Mouse (Mus musculus) gastrocnemius, adult 18-20 months (tissue): ENCODE data around the gene Gypa. TPM values are rescaled to one million over a fixed set of nuclear protein-coding genes. Genes with fewer than 3 reads are reported as not detected.
A peak's percentile ranks its signal among the peaks of the same experiment; 100 is the strongest.

ENCODE experiments used
- DNase-seq: peaks from one replicate; pipeline ENCODE4 v3.0.0; 2021; ENCODE audit warnings: low spot score
- long read RNA-seq, 2 experiments: library from polyadenylated mRNA; stranded (forward); transcript quantifications; one replicate each; pipeline ENCODE4 v2.0.0; 2021
- total RNA-seq, 2 experiments: library from RNA; stranded (reverse); gene quantifications; 2 replicates each; pipeline ENCODE4 v1.2.3; 2021

The Gypa gene
- not detected for total RNA-seq
- long read RNA-seq, experiment 1, result 0 reads
- long read RNA-seq, experiment 2, result 0 reads

DNA sequence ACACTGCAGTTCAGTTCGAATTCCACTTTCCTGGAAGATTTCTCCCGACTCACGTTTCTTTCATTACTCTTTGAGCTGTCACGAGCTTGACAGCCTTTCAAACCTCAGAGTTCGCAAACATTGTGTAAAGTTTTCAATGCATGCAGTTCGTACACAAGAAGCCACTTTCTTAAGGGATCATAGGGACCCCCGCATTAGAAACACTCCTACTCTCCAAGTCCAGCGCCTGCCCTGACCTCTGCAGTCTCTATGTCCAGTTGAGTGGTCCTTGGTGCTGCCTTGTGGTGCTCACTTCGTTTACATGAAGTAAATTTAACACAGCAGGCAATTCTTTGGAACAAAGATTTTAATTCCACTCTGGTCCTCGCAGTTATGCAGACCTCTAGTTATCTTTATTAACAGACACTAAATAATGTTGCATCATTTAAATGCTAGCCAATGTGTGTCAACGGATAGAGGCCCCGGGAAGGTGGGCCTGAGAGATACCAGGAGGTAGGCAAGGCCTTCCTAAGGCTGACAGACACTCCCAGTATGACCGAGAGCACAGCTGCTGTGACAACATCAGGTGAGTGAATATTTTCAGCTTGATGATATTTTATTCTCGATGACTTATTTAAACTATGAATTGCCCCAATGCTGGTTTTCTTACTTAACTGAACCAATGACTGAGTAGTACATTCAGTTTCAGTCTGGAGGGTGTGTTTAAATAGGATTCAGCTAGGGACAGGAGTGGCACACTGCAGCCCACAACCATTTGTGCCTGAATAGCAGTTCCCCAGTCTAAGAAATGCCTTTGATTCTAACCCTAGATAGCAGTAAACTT, at the start of gene Gypa:
TSS of gene Gypa (plus strand) at position 259 of the 823 bp plus-strand sequence.
- DNase-seq, result no peak

DNA sequence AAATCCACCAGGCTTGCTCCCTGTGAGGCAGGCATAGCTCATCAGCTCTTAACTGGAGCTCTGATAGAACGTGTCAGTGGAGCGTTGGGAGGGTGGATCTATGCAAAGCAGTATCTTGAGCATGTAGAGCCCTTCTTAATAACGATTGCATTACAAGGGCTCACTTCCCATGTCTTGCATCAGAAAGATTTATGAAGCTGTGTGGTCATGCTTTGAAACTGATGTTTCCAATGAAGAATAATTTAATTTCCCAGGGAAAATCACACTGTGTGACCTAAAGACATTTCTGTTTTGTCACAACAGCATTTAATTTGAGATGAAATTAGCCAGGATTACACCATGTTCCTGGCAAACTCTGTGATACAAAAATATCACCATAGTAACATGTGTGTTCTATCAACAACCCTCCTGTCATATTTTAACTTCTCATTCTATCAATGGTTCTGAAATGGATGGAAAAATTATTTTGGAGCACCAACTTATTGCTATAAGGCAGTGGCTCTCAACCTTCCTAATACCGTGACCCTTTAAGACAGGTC, 49.0 kb upstream of the Gypa start:
- no peak for DNase-seq

DNA sequence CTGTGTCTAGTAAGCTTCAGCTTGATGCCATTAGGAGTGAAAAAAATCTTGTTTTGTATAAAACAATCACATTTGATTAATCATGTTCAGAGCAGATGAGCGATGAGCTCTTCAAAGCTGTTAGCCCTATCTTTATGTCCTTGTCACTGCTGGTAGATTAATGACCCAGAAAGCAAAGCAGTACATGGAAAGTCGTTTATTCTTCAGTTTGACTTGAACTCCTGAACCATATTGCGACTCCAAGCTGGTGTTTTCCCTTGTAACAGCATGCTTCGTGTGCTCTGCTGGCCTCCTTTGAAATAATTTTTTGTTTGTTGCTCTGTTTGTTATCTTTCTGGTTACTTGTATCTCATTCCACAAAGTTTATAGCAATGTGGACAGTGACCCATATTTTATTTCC, 46.4 kb upstream of the Gypa start:
- no peak for DNase-seq

DNA sequence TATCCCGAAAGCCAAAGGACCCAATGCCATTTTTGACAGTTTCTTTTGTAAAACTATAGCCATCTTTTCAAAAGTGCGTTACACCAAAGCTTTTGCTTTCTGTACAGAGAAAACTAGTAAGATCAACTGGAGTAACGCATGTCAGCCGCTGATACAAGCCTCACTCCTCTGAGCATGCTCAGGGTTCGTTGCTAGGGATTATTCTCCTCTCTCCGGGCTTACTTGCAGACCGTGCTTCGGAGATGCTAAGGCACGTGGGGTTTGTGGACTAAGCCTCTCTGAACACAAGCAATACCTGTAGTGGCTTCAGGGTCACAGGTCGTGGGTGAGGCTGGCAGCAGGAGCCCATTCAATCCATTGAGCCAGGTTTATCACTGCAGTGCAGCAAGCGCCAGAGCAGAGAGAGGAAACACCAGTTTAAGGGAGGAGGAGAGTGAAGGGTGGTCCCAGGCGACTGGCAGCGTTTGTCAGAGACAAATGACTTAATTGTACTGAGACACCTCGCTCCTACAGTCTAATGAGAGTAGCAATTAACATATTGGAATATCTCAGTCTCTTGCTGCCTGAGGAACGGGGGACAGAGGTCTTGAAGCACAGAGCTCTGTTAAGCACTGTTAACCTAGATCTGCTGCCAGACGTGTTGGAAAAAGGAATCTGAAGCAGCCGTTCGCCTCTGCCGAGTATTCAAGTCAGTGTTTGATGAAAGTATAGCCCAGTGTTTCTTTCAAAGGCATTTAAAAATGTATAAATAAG, 41.5 kb upstream of the Gypa start:
- DNase-seq, result no peak

DNA sequence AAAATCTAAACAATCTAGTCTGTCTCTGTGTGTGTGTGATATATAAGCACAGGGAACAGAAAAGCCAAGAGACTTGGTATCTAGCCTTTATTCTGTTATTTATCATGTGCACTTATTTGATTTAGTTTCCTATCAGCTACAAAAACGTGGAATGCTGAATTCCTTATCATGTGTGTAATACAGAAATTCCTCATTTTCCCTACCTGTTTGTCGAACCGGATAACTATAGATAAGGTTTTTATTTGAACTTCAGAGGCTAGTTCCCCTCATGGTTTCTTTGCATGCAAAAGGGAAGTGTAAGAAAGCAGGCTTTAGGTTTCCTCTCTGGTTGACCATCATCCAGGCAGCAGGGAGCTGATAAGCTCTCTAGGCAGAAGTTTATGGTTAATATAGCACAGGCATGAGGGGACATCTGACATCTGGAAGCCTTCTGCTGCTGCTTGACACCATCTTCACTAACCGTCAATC, 30.1 kb upstream of the Gypa start:
- DNase-seq, result no peak

DNA sequence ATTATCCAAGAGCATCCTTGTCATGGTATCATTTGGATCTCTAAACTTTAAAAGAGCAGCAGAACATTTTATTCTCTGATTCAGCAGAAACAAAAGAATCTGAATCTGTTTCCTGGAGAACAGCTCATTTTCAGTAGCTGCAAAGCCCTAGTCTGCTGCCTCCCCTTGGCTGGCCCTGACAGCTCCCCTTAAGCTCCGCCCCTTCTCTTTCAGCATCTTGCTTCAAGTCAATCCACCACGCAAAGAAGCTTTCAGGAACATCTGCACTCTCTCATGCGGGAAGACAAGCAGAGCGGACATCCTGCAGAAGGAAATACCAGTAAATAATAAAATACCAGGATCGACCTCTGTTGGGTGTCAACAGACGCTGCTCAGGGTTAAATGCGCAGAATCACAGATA, 18.6 kb upstream of the Gypa start:
- DNase-seq, result no peak

DNA sequence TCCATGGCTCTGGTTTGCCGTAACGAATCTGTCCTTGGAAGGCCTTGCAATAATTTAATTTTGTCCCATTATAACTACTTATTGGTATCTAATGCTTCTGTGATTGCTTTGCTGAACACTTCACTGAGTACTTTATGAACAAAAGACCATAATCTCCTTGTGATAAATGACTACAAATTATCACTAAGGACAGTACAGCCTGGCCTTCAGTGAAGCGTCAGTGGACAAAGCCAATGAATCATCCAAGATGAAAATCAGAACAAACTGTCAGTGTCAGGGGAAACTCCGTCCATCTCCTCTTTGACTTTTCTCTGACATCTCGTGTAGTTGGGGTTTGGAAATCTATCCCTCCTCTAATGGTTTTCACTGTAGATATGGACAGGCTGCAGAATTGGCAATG, 15.4 kb upstream of the Gypa start:
- no peak for DNase-seq

DNA sequence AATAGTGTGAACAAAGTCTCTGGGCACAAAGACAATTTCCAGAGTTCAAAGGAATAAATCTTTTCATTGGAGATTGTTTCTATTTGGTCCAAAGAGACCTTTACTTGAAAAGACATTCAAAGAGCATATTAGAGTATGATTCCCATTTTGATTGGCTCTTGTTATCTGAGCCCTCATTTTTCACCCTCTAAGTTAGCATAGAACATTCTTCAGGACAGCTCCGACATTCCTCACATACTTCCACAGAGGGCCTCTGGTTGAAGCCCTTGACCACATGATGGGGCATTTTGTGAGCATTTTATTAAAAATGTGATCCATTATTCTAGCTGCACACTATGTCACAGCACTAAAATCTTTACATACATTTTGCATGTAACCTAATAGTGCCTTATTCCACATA, 14.5 kb upstream of the Gypa start:
- DNase-seq, result no peak

DNA sequence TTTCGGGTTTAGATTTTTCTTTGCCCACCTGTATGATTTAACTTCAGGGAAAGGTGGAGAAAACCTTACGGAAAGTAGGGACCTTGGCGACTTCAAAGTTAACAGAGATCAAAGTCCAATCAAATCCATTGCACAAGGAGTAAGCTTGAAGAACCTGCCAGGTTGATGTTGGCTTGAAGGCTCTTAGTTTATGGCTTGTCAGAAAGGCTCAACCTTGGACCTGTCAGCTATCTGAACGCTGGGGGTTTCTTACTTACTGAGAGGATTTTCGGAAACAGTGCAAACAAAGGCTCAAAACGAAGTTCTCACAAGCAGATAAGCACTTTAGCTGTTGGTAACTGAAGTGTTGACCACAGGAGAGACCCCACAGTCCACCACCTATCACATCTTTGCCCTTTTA, 11.4 kb upstream of the Gypa start:
- no peak for DNase-seq

DNA sequence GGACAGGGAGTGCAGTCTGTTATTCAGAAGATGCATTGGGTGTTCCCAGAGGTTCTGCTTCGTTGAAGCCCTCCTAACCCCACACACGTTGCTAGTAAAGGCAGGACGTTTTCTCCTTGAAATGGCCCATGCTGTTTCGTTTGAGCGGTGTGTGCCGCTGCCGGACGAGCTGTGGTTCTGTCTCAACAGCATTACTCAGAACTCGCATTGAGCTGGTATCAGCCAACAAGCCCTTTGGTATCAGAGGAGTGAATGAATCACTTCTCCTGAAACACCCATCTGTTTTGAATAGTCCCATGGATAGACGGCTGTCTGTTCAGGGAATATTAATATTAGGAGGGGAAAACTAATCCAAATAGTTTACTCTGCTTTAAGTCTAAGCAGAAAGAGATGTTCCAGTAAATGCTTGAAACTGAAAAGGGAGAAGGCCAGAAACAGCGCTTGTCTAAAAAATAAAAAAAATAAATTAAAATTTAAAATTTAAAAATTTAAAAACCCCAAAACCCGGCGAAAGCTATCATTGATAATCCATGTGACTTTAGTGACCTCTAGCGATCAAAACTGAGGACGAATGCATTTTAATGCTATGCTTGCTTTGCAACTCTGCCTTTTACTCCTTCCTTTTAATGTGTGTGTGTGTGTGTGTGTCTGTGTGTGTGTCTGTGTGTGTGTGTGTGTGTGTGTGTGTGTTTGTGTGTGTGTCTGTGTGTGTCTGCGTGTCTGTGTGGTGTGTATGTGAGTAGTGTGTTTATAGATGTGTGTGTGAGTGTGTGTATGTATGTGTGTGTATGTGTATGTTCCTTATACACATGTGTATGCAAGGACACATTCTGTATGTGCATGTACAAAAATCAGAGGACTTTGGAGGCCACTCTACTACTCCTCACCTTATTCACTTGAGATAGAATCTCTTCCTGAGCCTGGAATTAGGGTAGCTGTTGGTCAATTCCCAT, 10.5 kb upstream of the Gypa start:
- peak; percentile 10 for DNase-seq

DNA sequence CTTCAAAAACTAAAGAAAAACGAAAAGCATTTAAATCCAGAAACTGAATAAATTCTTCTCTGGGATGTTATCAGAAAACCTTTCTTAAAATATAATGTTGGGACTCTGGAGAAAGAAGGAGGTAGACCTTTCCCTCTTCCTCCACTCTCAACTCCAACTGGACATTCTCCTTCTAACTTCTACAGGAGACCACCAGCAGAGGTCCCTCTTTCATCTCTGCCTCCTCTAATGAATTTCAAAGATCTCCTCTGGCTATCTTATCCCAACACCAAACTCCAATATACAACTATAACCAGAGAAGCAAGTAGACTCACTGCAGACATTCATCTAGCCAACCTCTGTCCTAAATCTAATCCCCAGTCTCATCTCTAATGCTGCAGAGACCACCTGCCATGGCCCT, 2.0 kb upstream of the Gypa start:
- no peak for DNase-seq

DNA sequence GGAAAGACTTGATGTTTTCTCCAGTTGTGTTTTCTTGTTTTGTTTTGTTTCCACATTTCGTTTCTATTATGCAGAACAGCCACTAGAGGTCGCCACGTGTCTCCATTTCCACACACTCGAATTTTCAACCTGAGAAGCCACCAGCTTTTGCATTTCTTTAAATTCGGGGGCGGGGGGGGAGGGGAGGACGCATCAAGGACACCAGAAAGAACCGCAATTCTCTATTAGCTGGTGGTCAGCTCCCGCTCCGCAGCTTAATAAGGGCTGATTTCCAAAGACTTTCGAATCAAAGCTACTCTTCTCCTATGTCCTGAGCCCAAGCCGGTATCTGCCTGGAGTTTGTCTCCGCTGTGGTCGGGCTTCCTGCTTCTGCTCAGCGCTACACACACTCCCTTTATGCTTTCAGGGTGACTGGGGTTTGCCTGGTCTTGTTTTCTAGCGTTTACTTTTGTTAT, 567 bp upstream of the Gypa start:
- DNase-seq, result peak; percentile 13

DNA sequence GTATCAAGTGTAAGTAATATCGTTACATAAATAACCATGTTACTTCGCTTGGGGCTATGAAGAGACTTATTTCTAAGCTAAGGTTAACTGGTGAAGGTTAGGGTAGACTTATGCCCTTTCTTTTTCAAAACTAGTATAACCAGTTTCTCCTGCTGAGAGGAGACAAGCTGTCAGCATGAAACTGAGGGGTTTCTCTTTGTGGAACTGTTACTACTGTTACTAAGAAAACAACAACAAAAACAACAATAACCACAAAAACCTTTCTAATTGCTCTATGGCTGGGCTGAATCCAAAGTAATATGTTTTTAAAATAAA, 722 bp downstream of the Gypa start:
- DNase-seq, result no peak

DNA sequence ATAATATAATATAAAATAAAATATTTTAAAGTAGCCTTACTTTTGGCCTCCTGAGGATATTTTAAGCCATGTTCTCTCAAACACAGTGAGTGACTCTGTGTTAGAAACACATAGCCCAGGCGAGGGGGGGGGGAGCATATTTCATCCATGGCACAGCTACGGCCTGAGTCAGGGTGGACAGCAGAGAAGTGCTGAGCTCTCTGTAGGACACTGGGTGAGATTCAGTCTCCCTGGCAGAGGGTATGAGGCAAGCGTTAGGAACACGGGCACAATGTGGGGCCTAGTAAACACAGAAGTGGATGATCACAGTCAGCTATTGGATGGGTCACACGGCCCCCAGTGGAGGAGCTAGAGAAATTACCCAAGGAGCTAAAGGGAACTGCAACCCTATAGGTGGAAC, 1.2 kb downstream of the Gypa start:
- DNase-seq, result no peak

DNA sequence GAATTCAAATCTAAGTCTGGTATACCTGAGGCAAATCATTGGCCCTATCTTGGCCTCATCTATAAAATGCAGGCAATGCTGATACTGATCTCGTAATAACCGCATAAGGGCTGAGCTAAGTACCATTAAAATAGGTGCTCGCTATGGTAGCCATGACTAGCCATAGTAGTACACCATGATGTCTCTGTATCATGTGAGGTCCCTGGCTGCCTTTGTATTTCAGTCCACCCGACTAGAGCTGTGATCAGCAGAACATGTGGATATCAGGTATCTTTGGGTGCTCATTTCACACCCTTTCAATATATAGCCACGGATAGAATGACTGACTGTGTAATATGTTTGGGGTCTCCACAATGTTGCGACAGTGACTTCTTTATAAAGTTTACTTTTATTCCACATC, 1.9 kb downstream of the Gypa start:
- no peak for DNase-seq

DNA sequence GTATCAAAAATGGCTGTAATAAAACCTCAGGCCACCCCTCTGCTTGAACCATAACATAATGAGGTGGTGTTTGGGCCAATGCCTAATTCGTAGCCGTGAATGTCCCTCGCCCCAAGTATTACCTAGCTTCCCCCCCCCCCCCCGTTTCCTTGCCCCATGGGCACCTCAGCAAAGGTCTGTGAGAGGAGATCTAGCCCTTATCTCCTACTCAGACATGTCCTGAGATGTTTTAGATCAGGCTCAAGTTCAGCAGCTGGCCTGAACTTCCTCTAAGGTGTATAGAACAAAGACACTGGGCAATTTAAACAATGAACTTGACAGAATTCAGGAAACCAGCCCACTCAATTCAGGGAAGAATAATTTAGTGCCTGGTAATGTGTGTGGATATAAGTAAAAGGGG, 3.7 kb downstream of the Gypa start:
- DNase-seq, result no peak

DNA sequence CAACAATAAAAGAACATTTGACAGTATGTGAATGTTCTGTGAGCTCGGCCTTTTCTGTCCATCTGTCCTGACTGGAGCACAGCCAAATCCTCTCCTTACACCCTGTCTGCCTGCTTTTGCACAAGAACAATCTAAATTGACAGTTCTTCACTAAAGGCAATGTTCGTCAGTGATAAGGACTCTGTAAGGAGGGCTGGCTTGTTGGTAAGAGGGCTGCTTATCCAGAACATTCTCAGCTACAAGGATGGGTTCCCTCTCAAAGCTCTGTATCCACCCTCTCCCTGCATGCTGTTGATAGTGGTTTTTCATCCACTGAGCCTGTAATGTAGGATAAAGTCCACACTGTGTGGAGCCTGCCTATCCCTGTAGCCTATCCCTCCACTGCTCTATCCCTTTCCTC, 6.7 kb downstream of the Gypa start:
- DNase-seq, result no peak

DNA sequence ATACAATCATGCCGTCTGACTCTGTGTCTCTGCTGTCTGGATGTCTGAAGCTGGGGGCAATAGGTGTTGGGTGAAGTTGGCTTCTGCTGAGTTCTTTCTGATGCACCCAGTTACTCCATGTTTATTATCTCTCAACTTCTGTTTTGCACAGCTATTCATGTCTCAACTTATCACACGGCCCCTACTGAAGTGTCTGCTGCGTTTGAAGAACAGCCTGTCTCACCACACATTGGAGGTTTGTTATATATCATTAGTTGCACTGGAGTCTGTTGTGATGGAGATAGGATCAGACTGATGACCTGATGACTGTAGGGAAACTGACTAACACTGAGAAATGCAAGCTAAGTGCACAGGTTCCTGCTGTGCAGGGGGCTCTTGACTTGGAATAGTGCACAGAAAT, 7.2 kb downstream of the Gypa start:
- no peak for DNase-seq

DNA sequence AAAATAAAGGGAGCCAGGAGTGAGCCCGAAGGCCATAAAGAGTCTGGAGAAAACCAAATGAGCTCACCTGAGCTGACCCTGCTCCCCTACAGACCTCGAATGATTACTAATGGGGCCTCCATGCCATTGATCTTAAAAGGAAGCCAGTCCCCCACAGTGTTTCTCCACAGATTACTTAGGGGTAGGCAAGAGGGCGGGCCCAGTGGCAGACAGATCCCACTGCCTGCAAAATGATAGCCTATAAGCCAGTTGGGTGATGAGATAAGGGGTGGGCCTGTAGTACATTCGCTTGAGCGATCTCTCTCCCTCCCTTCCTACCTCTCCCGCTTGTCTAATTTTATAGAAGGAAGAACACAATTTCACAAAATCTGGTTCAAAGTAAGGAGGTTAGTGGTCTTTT, 7.7 kb downstream of the Gypa start:
- DNase-seq, result no peak

DNA sequence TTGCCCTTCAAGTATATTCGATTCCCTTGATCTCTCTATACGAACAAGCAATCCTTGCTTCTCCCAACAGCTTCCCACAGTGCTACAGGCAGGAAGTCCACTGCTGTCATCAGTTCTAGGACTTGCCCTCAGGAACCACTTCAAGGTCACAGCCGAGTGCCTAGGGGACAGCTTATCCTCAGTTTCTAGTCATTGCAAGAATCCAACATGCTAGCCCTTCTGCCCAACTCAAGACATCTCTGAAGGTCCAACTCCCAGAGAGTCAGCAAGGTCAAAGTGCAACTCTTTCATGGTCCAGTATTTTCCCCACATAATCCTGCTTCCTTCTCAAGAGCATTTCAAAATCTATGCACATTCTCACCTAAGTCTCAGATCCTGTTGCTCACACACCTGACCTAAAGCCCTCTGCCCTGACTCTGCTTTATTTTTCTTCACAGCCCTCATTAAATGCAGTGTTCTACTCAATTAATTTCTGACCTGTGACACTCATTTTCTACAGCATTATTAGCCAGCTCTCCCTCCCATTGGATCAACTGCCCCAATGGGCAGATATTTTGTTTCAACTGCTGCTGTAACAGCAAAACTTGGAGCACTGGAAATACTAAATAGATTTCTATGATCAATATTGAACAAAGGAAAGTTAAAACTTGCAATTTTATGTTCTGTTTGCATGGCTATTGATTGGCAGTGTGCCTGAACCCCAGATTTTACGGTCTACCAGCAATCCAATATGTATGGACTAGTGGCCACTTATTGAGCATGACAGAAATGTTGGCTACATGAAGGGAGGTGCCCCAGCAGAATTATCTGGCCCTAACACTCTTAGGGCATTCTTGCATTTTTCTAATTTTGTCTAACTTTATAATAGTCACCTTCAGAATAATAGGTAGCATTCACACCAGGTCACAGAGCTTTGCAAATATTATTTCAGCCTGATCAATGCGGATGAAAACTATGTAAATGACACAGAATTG, 33.1 kb downstream of the Gypa start:
- no peak for DNase-seq
